Mouse (Mus musculus) mouse trophoblast stem cell (cell line): ENCODE data around the gene Mrpl40.

ENCODE experiments used
- in situ Hi-C, 2 experiments: fragments of 300-500 bp; cut with MseI, MboI; formaldehyde crosslinking; loops; 2 replicates in 1 of 2; 3 replicates in 1 of 2; pipeline ENCODE4 v1.15.1; 2025

Gene Mrpl40

DNA sequence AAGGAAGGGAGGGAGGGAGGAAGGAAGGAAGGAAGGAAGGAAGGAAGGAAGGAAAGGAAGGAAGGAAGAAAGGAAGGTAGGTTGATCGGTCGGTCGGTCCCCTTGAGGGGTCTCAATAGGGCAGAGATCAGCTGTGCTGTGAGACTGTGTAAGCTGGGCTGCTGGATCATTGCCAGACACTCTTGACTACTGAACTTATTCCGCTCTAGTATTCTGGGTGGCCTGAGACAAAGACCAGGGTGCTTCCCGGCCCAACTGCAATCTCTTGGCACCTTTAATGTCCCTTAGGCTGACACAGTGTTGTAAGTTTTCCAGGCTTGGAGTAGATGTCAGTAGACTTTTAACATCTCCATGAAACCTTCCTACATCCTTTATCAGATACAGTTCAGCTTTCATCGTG lies 47.6 kb downstream of the Mrpl40 start:
- in situ Hi-C loops, result no loop called here

DNA sequence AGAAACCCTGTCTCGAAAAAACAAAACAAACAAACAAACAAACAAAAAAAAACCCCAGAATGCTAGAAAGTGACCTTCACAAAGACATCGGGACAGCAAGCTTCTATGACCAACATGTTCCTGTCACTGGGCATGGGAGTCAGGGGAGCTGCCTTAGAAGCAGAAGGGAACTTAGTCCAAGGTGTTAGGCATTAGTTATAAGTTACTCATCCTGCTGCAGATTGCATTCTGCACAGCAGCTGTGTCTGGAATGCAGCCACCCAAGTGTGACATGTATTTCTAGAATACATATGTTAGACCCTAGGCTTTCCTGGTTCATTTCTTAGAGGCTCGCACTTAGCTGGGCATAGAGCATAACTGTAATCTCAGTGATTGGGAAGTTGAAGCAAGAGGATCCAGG lies 48.0 kb downstream of the Mrpl40 start:
- in situ Hi-C loops, result no loop called here

DNA sequence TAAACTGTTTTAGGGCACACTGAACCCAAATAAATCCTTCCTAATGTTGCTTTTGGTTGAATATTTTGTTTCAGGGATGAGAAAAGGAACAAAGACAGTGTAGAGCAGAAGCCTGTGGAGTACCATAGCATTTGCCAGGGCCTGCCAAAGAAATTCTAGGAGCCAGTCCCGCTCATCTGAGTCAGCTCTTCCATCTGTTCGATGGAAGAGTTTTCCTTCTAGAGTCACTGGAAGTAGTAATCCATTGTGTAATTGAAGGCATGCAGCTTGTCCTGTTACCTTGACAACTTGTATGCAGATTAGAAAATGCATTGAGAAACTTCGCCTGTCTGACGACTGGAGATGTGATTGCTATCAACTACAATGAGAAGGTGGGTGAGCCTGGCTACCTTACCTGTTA lies 53.7 kb downstream of the Mrpl40 start:
- in situ Hi-C loops, result no loop called here

DNA sequence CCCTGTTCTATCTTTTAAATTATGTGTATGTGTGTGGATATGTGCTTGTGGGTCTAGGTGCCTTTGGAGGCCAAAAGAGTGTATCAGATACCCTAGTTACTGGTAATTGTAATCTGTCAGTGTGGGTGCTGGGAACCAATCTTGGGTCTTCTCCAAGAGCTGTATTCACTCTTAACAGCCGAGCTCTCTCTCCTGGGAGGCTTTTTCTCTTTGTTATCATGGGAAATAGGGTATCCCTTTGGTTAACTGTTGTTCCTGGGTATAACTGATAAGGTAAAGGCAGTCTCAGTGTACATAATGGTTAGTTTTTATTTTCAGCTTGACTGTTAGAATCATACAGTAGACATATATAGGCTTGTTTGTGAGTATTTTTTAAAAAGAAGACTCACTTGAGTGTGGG lies 54.3 kb downstream of the Mrpl40 start:
- in situ Hi-C loops, result no loop called here
